Mouse (Mus musculus) adrenal gland, adult 2 months (tissue): ENCODE data around the gene Rcc2. TPM values are rescaled to one million over a fixed set of nuclear protein-coding genes. Genes with fewer than 3 reads are reported as not detected.

Source experiments
- DNase-seq: peaks from one replicate; pipeline ENCODE4 v3.0.0; 2021
- polyA plus RNA-seq: library from polyadenylated mRNA; depleted of rRNA; stranded (reverse); fragments of >200 nt; gene quantifications from 2 replicates; pipeline ENCODE4 v1.2.3, GENCODE M21; 2012
- total RNA-seq, 2 experiments: library from RNA; stranded (reverse); gene quantifications; 2 replicates each; pipeline ENCODE4 v1.2.3; 2021

The Rcc2 gene
- total and polyA plus RNA-seq, 3 experiments = 50.1 to 64.2 (median 62.7) TPM

DNA sequence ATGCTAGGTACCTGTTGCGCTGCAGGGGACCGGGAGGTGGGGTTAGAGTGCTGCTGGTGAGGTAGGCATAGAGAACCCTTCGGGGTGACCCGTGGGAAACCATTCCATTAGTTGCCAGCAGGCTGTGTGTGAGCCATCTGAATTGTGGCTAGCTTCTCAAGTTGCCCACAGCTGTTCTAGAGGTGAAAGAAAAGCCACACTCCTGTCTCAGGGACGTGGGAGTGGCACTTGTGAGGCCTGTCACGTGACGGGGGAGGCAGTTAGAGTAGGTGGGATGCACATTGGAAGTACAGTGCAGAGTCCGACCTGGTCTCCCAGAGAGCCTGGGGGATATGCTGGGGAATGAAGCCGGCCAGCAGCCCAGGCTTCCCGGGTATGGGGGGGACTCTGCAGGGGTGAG is 9.3 kb downstream of the Rcc2 start:
- no peak for DNase-seq

DNA sequence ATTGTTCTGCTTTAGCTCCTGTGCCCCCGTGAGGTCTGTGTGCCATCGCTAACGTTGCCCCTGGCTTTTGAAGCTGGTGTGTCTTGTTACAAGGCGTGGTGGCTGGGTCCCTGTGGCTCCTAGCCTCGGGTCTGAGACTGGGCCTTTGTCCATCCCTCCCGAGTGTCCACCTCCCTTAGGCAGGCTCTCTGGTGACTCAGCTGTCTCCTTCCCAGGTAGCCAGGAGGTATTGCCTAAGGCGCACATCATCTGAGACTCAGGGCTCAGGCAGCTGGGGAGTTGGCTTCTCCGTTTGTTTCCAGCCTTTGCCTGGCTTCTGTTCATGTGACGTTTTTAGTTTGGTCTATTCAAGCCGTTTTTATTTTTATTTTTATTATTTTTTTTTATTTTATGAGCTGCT is 10.4 kb downstream of the Rcc2 start:
- DNase-seq = no peak

DNA sequence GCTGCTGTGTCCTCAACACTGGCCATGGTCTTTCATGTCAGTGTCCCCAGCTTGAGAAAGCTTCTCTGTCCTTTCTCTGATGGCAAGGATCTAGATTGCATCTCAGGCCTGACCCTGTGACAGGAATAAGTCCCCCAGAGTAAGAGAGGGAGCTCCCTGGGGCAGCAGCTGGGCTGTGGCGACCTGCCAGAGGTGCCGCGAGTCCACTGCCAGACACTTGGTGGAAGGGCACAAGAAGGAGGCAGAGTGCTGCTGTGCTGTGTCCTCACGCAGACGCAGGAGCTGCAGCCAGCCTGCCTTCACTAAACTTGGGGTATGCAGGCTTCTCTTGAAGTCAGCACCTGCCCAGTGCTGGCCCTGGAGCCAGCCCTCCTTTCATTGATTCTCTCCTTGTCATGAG is 11.0 kb downstream of the Rcc2 start:
- DNase-seq = no peak

DNA sequence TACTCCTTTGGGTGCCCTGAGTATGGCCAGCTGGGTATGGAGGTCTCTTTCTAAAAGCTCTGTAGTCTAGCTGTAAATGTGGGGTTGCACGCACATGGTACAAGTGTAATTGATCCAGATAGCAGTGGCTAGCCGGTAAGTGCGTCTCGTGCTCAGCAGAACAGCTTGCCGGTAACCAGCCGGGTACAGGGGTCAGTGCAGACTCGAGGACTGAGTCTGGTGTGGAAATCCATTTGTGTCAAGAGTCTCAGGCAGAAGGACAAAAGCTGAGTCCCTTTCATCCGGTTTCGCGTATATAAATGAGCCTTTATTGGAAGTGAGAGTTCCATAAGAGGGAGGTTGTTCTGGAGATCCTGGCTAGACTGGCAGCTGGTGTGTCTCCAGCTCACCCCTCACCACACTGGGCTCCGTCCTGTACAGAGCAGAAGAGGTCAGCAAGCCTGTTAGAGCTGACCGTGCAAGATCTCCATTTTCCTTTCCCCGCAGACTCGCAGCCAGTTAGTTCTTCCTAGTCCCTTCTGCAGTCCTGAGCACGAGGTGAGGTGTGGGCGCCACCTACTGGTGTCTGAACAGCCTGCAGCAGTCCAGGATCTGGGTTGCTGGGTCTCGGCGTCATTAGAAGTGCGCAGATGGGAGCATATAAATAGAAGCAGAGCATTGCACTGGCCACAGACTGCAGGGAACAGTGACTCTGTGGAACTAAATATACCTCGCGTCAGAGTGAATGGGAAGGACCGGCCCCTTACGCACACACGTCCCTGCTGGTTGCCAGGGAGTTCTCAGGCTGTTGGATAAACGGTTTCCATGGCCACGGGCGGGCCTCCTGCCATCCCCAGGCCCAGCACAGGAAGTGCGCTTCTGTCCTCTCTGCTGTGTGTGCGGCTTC is 13.4 kb downstream of the Rcc2 start:
- DNase-seq = peak; percentile 90

DNA sequence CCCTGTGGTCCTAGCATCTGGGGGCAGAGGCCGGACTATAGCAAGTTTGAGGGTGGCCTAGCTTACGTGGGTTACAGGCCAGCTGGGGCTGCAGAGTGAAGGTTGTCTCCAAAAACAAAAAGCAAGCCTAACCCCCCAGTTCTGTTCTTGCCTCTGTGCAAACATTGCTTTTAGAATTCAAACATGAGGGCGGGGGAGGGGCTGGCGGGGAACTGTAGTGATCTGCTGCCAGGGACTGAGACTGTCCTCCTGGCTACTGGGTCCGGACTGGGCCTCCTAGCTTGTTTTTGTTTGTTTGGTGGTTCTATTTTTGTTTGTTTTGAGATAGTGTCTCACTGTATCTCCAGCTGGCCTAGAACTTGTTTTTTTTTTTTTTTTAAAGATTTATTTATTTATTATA is 14.2 kb downstream of the Rcc2 start:
- no peak for DNase-seq

DNA sequence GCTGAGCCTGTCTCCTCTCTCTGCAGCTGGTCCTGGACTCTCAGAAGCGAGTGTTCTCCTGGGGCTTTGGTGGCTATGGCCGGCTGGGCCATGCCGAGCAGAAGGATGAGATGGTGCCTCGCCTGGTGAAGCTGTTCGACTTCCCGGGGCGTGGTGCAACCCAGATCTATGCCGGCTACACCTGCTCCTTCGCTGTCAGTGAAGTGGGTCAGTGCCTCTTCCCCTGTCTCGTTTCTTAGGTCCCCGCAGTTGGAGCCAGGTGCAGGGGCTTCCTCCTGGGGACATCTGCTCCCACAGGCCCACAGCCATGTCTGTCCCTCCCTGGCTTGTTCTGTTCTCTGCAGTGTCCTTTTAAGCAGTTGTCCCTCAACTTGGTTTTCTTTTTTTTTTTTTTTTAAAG is 16.7 kb downstream of the Rcc2 start:
- no peak for DNase-seq

DNA sequence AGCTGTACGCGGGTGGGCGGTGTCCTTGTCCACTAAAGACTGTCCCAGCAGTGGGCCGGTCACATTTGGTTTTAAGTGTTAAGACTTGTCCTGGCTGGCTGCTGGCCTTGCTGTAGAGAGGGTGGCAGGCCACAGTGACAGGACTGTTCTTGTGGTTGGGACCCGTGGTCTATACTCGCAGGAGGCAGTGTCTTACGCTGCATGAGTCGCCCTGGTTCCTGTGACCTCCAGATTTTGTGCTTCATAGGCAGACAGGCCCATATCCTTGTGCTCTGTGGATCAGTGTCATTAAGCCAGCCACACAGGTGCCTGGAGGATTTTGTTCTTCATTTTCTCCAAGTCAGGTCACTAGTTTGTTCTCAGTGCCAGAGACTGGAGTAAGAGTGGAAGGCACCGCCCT is 18.1 kb downstream of the Rcc2 start:
- peak; percentile 57 for DNase-seq

DNA sequence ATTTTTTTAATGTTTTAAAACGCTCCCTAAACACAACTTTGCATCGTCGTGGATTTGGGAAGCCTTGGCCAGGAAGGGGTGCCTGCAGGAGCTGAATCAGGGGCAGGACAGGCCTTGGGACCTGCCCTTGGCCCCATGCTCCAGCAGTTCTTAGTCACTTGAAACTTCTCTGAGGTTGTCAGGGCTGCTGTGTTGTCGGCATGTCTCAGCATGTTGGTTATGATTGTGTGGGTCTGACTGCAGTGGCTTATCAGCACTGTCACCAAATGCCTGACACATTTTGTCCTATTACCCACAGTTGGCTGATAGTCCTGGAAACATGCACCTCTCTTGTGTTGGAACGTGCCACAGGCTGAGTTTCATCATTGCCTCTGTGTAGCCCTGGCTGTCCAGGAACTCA is 19.8 kb downstream of the Rcc2 start:
- peak; percentile 82 for DNase-seq

DNA sequence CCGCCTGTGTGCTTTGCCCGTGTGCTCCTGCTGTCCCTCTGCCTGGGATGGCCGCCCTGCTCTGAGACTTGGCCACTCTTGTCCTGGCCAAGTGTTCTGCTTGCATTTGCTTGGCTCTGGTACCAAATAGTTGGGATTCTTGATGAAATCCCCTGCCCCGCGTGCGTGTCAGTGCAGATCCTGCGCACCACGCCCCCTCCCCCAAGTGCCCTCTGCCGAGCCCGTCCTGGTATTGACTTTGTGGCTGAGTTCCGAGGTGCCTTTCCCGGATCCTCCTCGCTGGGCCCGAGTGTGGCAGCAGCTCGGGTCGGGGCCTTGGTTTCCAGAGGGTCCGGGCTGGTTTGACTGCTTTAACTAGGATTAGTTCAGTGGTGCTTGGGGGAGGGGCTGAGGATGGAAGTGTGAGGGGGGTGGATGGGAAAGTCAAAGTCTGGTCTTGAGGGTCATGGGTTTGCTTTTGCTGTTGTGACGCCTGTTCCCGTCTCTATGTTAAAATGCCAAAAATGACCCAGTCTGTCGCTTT is 21.7 kb downstream of the Rcc2 start:
- DNase-seq = no peak

DNA sequence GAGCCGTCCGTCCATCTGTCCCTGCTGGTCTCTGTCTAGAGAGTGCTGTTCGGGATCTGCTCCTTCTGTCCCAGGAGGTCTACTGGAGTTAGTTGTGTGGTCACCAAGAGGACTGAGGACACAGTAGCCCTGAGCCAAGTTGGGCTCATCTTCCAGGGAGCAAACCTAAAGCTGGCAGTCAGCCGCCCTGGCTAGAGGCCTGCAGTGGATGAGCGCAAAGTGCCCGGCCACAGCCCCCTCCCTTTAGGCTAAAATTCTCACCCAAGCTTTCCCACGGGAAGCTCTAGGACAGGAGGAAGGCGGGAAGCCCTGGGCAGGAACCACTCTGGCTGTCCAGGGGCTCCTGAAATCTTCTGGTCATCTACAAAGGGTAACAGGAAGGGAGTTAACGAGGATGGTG is 22.4 kb downstream of the Rcc2 start:
- DNase-seq = no peak

DNA sequence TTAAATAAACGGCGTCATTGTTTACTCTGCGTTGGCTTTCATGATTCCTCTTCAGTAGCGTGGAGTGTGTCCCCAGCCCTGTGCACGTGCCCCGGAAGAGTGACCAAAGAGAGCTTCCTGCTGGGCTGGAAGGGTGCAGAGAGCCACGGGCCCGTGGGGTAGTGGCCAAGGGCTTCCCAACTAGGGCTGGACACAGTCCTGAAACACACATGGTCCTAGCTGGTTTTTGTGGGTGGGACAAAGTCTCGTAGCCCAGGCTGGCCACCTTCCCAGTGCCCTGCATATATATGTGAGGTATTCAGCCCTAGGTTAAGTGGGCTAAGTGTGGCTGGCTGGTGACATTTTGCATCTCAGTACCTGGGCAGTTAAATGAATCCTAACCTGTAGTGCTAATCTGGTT is 22.9 kb downstream of the Rcc2 start:
- DNase-seq = no peak

DNA sequence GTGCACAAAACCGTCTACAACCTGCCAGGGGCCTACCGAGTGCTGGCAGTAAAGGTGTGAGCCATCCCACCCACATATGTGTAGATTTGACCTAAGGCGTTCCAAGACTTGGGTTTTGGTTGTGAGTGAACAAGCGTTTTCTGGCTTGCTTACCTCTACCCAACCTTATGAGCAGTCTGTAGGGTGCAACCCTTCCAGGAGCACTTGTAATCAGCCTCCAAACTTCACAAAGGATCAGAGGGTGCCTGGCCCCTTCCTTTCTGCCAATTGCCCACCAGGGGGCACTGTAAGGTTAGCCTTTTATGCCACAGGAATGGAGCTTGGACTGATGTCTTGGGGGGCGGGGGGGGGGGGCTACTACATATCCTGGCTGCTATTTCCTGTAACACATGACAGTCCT is 23.5 kb downstream of the Rcc2 start:
- DNase-seq = no peak

DNA sequence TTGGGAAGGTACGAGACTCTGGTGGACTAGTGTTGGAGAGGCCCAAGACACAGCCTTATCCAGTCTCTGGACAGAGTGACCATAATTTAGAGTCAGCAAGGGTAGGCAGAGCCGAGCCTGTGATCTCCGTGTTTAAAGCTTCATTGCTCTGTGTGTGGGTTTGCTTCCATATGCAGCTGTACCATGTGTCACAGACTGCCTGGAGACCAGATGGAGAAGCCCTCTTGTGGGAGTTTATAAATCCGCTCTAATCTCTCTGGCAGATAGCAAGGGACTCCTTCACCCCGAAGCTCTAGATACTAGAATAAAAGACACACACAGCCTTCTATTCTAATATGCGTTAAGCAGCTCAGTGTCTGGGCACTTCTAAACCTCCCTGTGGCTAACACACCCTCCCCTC is 24.4 kb downstream of the Rcc2 start:
- DNase-seq = no peak

DNA sequence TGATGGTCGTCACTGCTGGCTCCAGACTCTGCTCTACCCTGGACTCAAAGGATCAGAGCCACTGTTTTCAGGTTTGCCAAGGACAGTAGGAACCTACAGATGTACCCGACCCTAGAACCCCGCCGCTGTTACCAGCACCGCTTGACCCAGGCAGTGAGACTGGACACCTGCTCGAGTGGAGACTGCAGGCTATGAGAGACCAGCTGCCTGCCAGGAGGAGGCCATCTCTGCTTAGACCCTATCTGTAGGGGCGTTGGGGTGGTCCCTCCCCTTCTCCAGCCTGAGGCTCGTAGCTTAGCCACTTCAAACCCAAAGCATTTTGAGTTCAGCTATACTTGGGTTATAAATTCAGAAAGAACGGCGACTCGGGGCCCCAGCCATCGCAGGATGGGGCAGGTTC is 26.6 kb downstream of the Rcc2 start:
- DNase-seq = no peak

DNA sequence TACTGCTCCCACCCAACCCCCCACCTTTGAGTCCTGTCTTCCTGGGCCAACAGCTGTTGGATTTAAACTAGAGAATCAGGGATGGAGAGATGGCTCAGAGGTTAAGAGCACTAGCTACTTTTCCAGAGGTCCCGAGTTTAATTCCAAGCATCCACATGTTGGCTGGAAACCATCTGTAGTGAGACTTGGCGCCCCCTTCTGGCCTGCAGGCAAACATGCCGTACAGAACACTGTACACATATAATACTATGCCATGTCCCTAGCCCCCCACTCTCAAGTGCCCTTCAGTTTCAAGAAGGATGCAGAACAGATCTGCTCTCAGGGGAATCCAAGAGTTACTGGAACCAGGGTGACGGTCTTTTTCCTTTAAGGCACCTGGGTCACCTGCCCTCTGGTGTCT is 31.3 kb downstream of the Rcc2 start:
- no peak for DNase-seq

DNA sequence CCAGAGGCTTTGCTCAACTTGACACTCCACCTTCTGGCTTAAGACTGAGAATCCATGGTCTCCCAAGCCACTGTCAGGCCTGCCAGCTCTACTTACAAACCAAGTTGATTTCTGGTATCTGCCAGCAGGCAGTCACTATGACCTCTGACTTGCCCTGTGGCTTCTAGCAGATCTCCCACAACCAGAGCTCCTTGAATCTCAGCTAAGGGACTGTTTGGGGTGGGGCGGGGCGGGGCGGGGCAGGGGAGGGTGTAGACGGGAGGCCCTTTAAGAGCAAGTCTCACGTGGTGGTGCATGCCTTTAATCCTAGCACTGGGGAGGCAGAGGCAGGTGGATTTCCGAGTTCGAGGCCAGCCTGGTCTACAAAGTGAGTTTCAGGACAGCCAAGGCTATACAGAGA is 32.5 kb downstream of the Rcc2 start:
- DNase-seq = no peak

DNA sequence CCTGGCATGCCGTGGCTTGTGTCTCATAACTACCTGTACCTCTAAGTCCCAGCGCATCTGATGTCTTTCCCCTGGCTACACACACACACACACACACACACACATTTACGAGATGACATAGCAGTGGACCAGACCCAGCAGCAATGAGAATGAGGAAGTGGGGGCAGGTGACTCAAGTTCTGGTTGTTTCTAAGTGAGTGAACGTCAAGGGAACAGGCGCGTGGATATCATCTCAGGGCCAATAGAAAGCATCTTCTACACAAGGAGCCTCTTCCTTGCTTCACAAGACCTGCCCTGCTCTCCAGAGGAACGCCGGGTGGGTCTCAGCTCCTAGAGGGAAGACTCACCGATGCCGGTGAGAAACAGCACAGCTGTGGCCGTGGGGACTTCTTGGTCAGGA is 40.3 kb downstream of the Rcc2 start:
- DNase-seq = no peak

DNA sequence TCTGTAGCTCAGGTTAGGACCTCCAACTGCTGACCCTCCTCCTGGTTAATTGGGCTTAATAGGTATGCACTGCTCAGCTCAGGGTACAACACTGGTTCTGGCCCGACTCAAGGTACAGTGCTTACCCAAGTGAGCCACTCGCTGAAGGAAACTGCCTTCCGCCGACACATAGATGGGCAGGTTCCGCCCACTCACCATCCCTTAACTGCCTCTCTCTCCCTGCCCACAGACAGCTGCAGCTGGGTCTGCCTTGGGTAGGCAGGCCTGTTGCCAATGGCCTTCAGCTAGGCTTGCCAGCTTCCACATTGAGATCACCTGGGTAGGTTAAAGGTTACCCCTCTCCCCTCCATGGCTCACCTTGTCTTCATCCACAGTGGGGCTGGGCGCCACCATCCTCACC is 41.1 kb downstream of the Rcc2 start:
- no peak for DNase-seq

DNA sequence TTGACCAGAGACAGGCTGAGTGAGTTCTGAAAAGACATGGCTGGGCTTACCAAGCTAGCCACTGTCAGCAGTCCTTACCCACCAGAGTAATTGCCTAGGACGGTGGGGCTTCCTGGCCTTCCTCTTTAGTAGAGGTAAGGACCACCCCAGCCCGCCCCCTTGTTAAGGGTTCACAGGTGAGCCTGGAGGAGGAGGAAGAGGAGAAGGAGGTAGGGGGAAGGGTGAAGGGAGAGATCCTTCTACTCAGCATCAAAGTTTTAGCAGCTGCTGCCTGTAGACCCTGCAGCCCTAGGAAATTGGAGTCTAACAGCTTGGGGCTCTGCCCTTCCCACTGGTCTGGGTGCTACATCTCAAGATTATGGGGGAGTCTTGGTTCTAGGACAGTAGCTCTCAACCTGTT is 42.2 kb downstream of the Rcc2 start, which contains the start of gene Padi6:
Gene Padi6 (minus strand): TSS at position 101 of the 400 bp plus-strand sequence.
- DNase-seq = no peak

DNA sequence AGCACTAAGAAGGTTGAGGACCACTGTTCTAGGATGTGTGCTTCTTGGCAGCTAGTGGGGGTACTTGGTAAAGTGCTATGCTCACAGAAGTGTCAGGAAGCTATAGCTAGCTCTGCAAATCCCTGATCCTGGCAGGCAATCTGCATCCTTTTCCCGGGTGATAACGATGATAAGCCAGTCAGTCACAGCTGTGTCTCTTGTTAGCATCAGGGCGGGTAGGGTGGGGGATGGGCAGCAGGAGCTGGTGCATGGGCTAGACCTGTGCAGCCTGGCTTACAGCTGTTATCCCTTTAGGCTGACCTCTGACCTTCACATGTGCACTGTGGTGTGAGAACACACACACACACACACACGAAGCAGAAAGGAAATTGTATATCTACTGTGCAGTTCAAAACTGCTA is 42.7 kb downstream of the Rcc2 start:
- no peak for DNase-seq

DNA sequence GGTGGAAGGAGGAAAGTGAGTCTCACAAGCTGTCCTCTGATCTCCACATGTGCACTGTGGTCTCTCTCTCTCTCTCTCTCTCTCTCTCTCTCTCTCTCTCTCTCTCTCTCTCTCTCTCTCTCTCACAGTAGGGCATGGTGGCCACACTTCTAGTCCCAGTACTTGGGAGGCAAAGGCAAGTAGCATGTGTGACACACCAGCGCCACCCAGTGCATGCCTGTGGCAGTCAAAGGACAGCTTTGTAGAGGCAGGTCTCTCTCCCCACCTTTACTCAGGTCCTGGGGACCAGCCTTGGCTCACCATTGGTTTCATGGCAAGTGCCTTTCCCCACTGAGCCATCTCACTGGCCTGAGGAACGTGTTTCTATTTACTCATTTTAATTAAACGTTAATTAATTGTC is 44.3 kb downstream of the Rcc2 start:
- peak; percentile 58 for DNase-seq

DNA sequence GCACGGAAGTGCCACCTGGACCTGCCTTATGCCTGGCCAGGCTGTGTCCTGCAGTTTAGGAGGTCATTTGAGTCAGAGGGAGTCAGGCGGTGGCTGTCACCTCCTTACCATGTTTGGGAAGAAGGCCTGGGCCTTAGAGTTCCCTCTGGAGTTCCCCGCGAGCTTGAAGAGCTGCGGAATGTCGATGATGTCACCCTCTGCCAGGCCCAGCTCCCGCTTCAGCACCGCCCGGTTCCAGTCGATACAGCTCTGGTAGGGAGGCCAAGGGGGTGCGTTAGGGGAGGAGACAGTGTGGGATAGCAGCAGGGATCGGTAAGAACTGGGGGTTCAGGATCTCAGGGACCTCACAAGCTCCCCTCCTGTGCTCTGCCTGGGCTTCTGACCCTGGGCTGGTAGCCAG is 47.6 kb downstream of the Rcc2 start:
- no peak for DNase-seq

DNA sequence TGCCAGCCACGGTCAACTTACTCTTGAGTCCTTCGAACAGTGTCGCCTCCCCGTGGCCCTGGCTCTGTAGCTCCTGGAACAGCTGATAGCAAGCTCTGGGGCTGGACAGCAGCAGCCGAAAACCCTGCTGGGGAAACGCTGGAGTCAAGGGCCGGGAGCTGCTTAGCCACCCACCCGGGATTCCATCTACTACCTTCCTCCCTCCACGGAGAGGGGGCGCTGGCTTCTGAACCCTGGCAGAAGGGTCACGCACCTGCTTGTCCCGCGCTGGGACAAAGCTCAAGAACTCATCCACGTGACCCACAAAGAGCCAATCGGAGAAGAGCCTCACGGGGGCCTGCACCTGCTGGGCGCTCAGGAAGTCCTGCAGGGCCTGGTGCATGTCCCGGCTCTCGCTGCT is 50.0 kb downstream of the Rcc2 start:
- no peak for DNase-seq

DNA sequence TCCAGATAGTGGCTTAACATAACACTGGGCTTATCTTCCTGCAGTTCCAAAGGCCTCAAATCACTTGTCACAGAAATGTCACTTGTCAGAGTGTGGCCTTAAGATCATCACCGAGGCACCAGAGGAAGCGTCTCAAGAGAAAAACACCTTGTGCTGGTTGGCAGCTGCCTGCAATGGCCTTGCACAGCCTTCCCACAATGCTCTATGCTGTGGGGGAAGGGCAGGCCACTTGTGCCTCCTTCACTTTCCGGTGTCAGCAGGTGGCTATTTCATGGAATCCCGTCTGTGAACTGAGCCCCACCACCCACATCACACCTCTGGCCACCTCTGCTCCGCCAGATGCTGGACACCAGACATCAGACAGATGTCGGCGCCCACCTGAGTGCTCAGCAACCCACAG is 53.0 kb downstream of the Rcc2 start:
- no peak for DNase-seq
